Mouse (Mus musculus) kidney, embryonic 15.5 days (tissue): ENCODE measurements around the gene Tssc4. TPM values are rescaled to one million over a fixed set of nuclear protein-coding genes. Genes with fewer than 3 reads are reported as not detected.

Source experiments
- ATAC-seq: fragments of 200-750 bp; cut with Nextera tagmentation; replicated peaks from 2 replicates; pipeline ENCODE4 v1.8.0; 2017; ENCODE audit warnings: moderate TSS enrichment; ENCODE audit not compliant: low FRiP score
- H3K27ac ChIP-seq: fragments of 300-500 bp; sonication (generic); 2 replicates; pipeline ENCODE4 v1.5.1; 2015; ENCODE audit warnings: mild to moderate bottlenecking, inconsistent platforms
- H3K27me3 ChIP-seq: fragments of 300-500 bp; sonication (generic); 2 replicates; pipeline ENCODE4 v1.6.1; 2015; ENCODE audit warnings: inconsistent platforms
- H3K36me3 ChIP-seq: fragments of 300-500 bp; sonication (generic); 2 replicates; pipeline ENCODE4 v1.6.1; 2015; ENCODE audit warnings: inconsistent platforms
- H3K4me1 ChIP-seq: fragments of 300-500 bp; sonication (generic); 2 replicates; pipeline ENCODE4 v1.6.1; 2015; ENCODE audit warnings: inconsistent platforms
- H3K4me2 ChIP-seq: fragments of 300-500 bp; sonication (generic); 2 replicates; pipeline ENCODE4 v1.6.1; 2015; ENCODE audit warnings: moderate library complexity, mild to moderate bottlenecking, inconsistent platforms
- H3K4me3 ChIP-seq: fragments of 300-500 bp; sonication (generic); replicated peaks from 2 replicates; pipeline ENCODE4 v1.5.1; 2015; ENCODE audit warnings: mild to moderate bottlenecking, inconsistent platforms
- H3K9ac ChIP-seq: fragments of 300-500 bp; sonication (generic); 2 replicates; pipeline ENCODE4 v1.6.1; 2015; ENCODE audit warnings: mild to moderate bottlenecking, inconsistent platforms
- H3K9me3 ChIP-seq: fragments of 300-500 bp; sonication (generic); replicated peaks from 2 replicates; pipeline ENCODE4 v1.6.1; 2016; ENCODE audit warnings: inconsistent platforms
- WGBS: fragments of 180-500 bp; shearing (Covaris S2); methylation state at CpG from one replicate; pipeline ENCODE4 v1.1.7; 2015; ENCODE audit warnings: mixed read lengths; 5-methylcytosine and 5-hydroxymethylcytosine counted together
- polyA plus RNA-seq: library from polyadenylated mRNA; unstranded; fragments of >200 nt; fragmentation: Nextera tagmentation; extraction: Ambion mirVana; gene quantifications from 2 replicates; pipeline ENCODE4 v1.2.1, GENCODE M21; 2015

The Tssc4 gene
- 91.8 and 105 TPM in 2 replicates for polyA plus RNA-seq

GRCm38 (mm10) chr7:143068882-143069591, at the start of gene Tssc4:
Gene Tssc4, plus strand, starts transcription at chr7:143069249.
- peaks cover 27% of the 10 kb centered on the region for H3K4me1 ChIP-seq
- peak within 1 kb of the TSS; percentile 97 for H3K4me2 ChIP-seq
- H3K36me3 ChIP-seq: peaks cover 56% of the 10 kb centered on the region
- H3K27me3 ChIP-seq: no peaks in the 10 kb centered on the region
- WGBS: 0% methylated on average over 51 of the region's 51 CpGs
- peak within 1 kb of the TSS; percentile 71 for H3K4me3 ChIP-seq
- peak within 1 kb of the TSS; percentile 86 for H3K9ac ChIP-seq
- no peaks in the 10 kb centered on the region for H3K9me3 ChIP-seq
- H3K27ac ChIP-seq: peak within 1 kb of the TSS; percentile 96
- peak; percentile 96 for ATAC-seq

- no peak overlapping the region for H3K4me3 ChIP-seq
- H3K4me2 ChIP-seq: no peak overlapping the region
- H3K36me3 ChIP-seq: no peaks in the 10 kb centered on the region
- no peak overlapping the region for H3K27ac ChIP-seq
- peaks cover 22% of the 10 kb centered on the region for H3K4me1 ChIP-seq
- ATAC-seq: no peak
- no peaks in the 10 kb centered on the region for H3K9me3 ChIP-seq
- H3K9ac ChIP-seq: no peak overlapping the region
- H3K27me3 ChIP-seq: no peaks in the 10 kb centered on the region
Observed at GRCm38 (mm10) chr7:143020040-143020439, 49.0 kb upstream of the Tssc4 start.

GRCm38 (mm10) chr7:143020764-143021163, 48.3 kb upstream of the Tssc4 start:
- H3K27ac ChIP-seq: no peak overlapping the region
- no peaks in the 10 kb centered on the region for H3K27me3 ChIP-seq
- no peaks in the 10 kb centered on the region for H3K9me3 ChIP-seq
- H3K9ac ChIP-seq: no peak overlapping the region
- H3K4me1 ChIP-seq: peaks cover 14% of the 10 kb centered on the region
- H3K4me3 ChIP-seq: no peak overlapping the region
- ATAC-seq: no peak
- no peak overlapping the region for H3K4me2 ChIP-seq
- no peaks in the 10 kb centered on the region for H3K36me3 ChIP-seq
- WGBS: 73% methylated on average over 3 of the region's 3 CpGs

- Histone ChIP-seq H3K9me3 (no peaks in the 10 kb centered on the region), H3K27ac (no peak overlapping the region), H3K4me2 (no peak overlapping the region), H3K4me1 (peaks cover 7% of the 10 kb centered on the region), H3K9ac (no peak overlapping the region), H3K4me3 (no peak overlapping the region), H3K27me3 (no peaks in the 10 kb centered on the region), H3K36me3 (no peaks in the 10 kb centered on the region)
- WGBS: 58% methylated on average over 5 of the region's 5 CpGs
- no peak for ATAC-seq
Observed at GRCm38 (mm10) chr7:143021356-143022164, 47.5 kb upstream of the Tssc4 start.

- Histone ChIP-seq H3K9ac (no peak overlapping the region), H3K4me3 (no peak overlapping the region), H3K4me2 (no peak overlapping the region), H3K9me3 (no peaks in the 10 kb centered on the region), H3K36me3 (no peaks in the 10 kb centered on the region), H3K27me3 (no peaks in the 10 kb centered on the region), H3K4me1 (0 out of 2 replicates have a peak, but pooled peaks cover 3% of the 10 kb centered on the region), H3K27ac (no peak overlapping the region)
- WGBS: 92% methylated on average over 2 of the region's 2 CpGs
- no peak for ATAC-seq
Observed at GRCm38 (mm10) chr7:143023499-143023898, 45.5 kb upstream of the Tssc4 start.

- Histone ChIP-seq H3K27ac (no peak overlapping the region), H3K36me3 (no peaks in the 10 kb centered on the region), H3K9me3 (no peaks in the 10 kb centered on the region), H3K9ac (no peak overlapping the region), H3K4me3 (no peak overlapping the region), H3K4me2 (no peak overlapping the region), H3K27me3 (no peaks in the 10 kb centered on the region), H3K4me1 (0 out of 2 replicates have a peak, but pooled peaks cover 3% of the 10 kb centered on the region)
- 84% methylated on average over 1 of the region's 1 CpGs for WGBS
- no peak for ATAC-seq
Observed at GRCm38 (mm10) chr7:143024293-143024692, 44.8 kb upstream of the Tssc4 start.

- no peak overlapping the region for H3K9ac ChIP-seq
- H3K4me3 ChIP-seq: no peak overlapping the region
- no peaks in the 10 kb centered on the region for H3K36me3 ChIP-seq
- H3K9me3 ChIP-seq: no peaks in the 10 kb centered on the region
- H3K27me3 ChIP-seq: no peaks in the 10 kb centered on the region
- 85% methylated on average over 3 of the region's 3 CpGs for WGBS
- no peak overlapping the region for H3K27ac ChIP-seq
- no peak for ATAC-seq
- H3K4me2 ChIP-seq: no peak overlapping the region
- 0 out of 2 replicates have a peak, but pooled peaks cover 3% of the 10 kb centered on the region for H3K4me1 ChIP-seq
Observed at GRCm38 (mm10) chr7:143025496-143025895, 43.6 kb upstream of the Tssc4 start.

- Histone ChIP-seq H3K4me1 (0 out of 2 replicates have a peak, but pooled peaks cover 3% of the 10 kb centered on the region), H3K27me3 (no peaks in the 10 kb centered on the region), H3K4me2 (no peak overlapping the region), H3K27ac (no peak overlapping the region), H3K9me3 (no peaks in the 10 kb centered on the region), H3K9ac (no peak overlapping the region), H3K36me3 (0 out of 2 replicates have a peak, but pooled peaks cover 4% of the 10 kb centered on the region), H3K4me3 (no peak overlapping the region)
- no peak for ATAC-seq
- 89% methylated on average over 4 of the region's 4 CpGs for WGBS
Observed at GRCm38 (mm10) chr7:143027196-143027595, 41.9 kb upstream of the Tssc4 start.

GRCm38 (mm10) chr7:143031816-143032215, 37.2 kb upstream of the Tssc4 start:
- Histone ChIP-seq H3K4me3 (no peak overlapping the region), H3K4me2 (no peak overlapping the region), H3K27me3 (no peaks in the 10 kb centered on the region), H3K27ac (no peak overlapping the region), H3K9ac (no peak overlapping the region), H3K36me3 (peaks cover 4% of the 10 kb centered on the region; the same call in 1 of the 2 replicates), H3K9me3 (no peaks in the 10 kb centered on the region), H3K4me1 (0 out of 2 replicates have a peak, but pooled peaks cover 3% of the 10 kb centered on the region)
- WGBS: 72% methylated on average over 1 of the region's 1 CpGs
- ATAC-seq: no peak

GRCm38 (mm10) chr7:143033581-143033980, 35.5 kb upstream of the Tssc4 start:
- no peak for ATAC-seq
- Histone ChIP-seq H3K9me3 (no peaks in the 10 kb centered on the region), H3K9ac (no peak overlapping the region), H3K4me3 (no peak overlapping the region), H3K36me3 (peaks cover 4% of the 10 kb centered on the region; the same call in 1 of the 2 replicates), H3K4me2 (no peak overlapping the region), H3K27me3 (no peaks in the 10 kb centered on the region), H3K4me1 (0 out of 2 replicates have a peak, but pooled peaks cover 2% of the 10 kb centered on the region), H3K27ac (no peak overlapping the region)
- 85% methylated on average over 4 of the region's 4 CpGs for WGBS

GRCm38 (mm10) chr7:143034112-143034511, 34.9 kb upstream of the Tssc4 start:
- 0 out of 2 replicates have a peak, but pooled peaks cover 3% of the 10 kb centered on the region for H3K4me1 ChIP-seq
- H3K4me2 ChIP-seq: no peak overlapping the region
- peaks cover 4% of the 10 kb centered on the region; the same call in 1 of the 2 replicates for H3K36me3 ChIP-seq
- H3K4me3 ChIP-seq: no peak overlapping the region
- no peaks in the 10 kb centered on the region for H3K9me3 ChIP-seq
- no peak overlapping the region for H3K27ac ChIP-seq
- no peaks in the 10 kb centered on the region for H3K27me3 ChIP-seq
- H3K9ac ChIP-seq: no peak overlapping the region
- WGBS: 96% methylated on average over 2 of the region's 2 CpGs
- ATAC-seq: no peak
